Mouse (Mus musculus) regulatory T cell (primary cell): Measurements from ENCODE around the gene Ccdc88a.

Experiments used
- in situ Hi-C: fragments of 300-600 bp; cut with MboI, MseI; formaldehyde crosslinking; loops from one replicate; pipeline ENCODE4 v1.15.1; 2025; ENCODE audit warnings: high pct_unique_total_duplicates

Ccdc88a gene

GRCm38 (mm10) chr11:29547752-29548503 is 174.5 kb downstream of the Ccdc88a start, which contains the start of the genes Clhc1 and Rps27a:
Gene Clhc1 (plus strand): TSS chr11:29547950.
Gene Rps27a (minus strand): TSS chr11:29548109.
- in situ Hi-C loops: loop anchor here (5.0 to 25.0 kb wide), 3 partner anchors 144 to 1414 kb away; partner anchors contain the start of genes Erlec1 and Rtn4

- in situ Hi-C loops: loop anchor here (5.0 to 25.0 kb wide), 3 partner anchors 144 to 1414 kb away; partner anchors contain the start of genes Erlec1 and Rtn4
These were observed 175.3 kb downstream of the Ccdc88a start for GRCm38 (mm10) chr11:29548504-29549424.

- in situ Hi-C loops: loop anchor here (5.0 to 25.0 kb wide), 3 partner anchors 143 to 1413 kb away; partner anchors contain the start of genes Erlec1 and Rtn4
These were observed 175.9 kb downstream of the Ccdc88a start for GRCm38 (mm10) chr11:29549425-29549778.
